Mouse (Mus musculus): ENCODE data around the gene Spint2. TPM values are rescaled to one million over a fixed set of nuclear protein-coding genes. Genes with fewer than 3 reads are reported as not detected.
A peak's percentile ranks its signal among the peaks of the same experiment; 100 is the strongest.
"Not testable (repeated sequence)": the region's sequence is repeated elsewhere in the genome, so short reads cannot be mapped to it uniquely, and the experiment has no call there.

Spint2 gene
- polyA plus RNA-seq, 1 experiment from 2014 or later = 239 TPM

GRCm38 (mm10) chr7:29230560-29230959 is 51.2 kb downstream of the Spint2 start:
- H3K27me3 ChIP-seq (ENCODE audit: control insufficient read depth, insufficient read depth, low read length) = peaks cover 19% of the 10 kb centered on the region
- H3K4me2 ChIP-seq (replicated peaks; ENCODE audit: low read depth, low read length) = no peak overlapping the region
- H3K36me3 ChIP-seq (ENCODE audit: control insufficient read depth, insufficient read depth, low read length) = no peaks in the 10 kb centered on the region
- 44% methylated on average over 3 of the region's 3 CpGs for WGBS
- ATAC-seq (ENCODE audit: low FRiP score, low TSS enrichment) = no peak
- no peak overlapping the region for H3K27ac ChIP-seq (ENCODE audit: low read depth, low read length)
- H3K4me1 ChIP-seq (ENCODE audit: control insufficient read depth, insufficient read depth, low read length) = peaks cover 11% of the 10 kb centered on the region; the same call in 1 of the 2 replicates
- H3K9ac ChIP-seq (ENCODE audit: low read depth, low read length) = no peak overlapping the region
- H3K4me3 ChIP-seq (ENCODE audit: low read length) = no peak overlapping the region
- no peaks in the 10 kb centered on the region for H3K9me3 ChIP-seq (ENCODE audit: control insufficient read depth, low read length)

- peaks cover 17% of the 10 kb centered on the region; the same call in 1 of the 2 replicates for H3K4me1 ChIP-seq (ENCODE audit: control insufficient read depth, insufficient read depth, low read length)
- 79% methylated on average over 4 of the region's 4 CpGs for WGBS
- no peak overlapping the region for H3K4me3 ChIP-seq (ENCODE audit: low read length)
- H3K9me3 ChIP-seq (ENCODE audit: control insufficient read depth, low read length) = no peaks in the 10 kb centered on the region
- H3K4me2 ChIP-seq (replicated peaks; ENCODE audit: low read depth, low read length) = no peak overlapping the region
- no peaks in the 10 kb centered on the region for H3K36me3 ChIP-seq (ENCODE audit: control insufficient read depth, insufficient read depth, low read length)
- H3K27ac ChIP-seq (ENCODE audit: low read depth, low read length) = no peak overlapping the region
- H3K27me3 ChIP-seq (ENCODE audit: control insufficient read depth, insufficient read depth, low read length) = peaks cover 18% of the 10 kb centered on the region
- no peak overlapping the region for H3K9ac ChIP-seq (ENCODE audit: low read depth, low read length)
- ATAC-seq (ENCODE audit: low FRiP score, low TSS enrichment) = no peak
These were observed 53.5 kb downstream of the Spint2 start for GRCm38 (mm10) chr7:29228202-29228601.

- WGBS = 74% methylated on average over 13 of the region's 13 CpGs
- Histone ChIP-seq H3K9me3 (ENCODE audit: control insufficient read depth, low read length) (peaks cover 3% of the 10 kb centered on the region; the same call in 1 of the 2 replicates), H3K36me3 (ENCODE audit: control insufficient read depth, insufficient read depth, low read length) (no peaks in the 10 kb centered on the region), H3K4me3 (ENCODE audit: low read length) (no peak overlapping the region), H3K4me1 (ENCODE audit: control insufficient read depth, insufficient read depth, low read length) (peaks cover 8% of the 10 kb centered on the region; the same call in 1 of the 2 replicates), H3K9ac (ENCODE audit: low read depth, low read length) (no peak overlapping the region), H3K4me2 (replicated peaks; ENCODE audit: low read depth, low read length) (peak overlapping the region; percentile 8; the same call in 1 of the 2 replicates), H3K27me3 (ENCODE audit: control insufficient read depth, insufficient read depth, low read length) (no peaks in the 10 kb centered on the region), H3K27ac (ENCODE audit: low read depth, low read length) (no peak overlapping the region)
- 0 out of 2 replicates have a peak, but pooled peaks have one; percentile 41 for ATAC-seq (ENCODE audit: low FRiP score, low TSS enrichment)
These were observed 56.2 kb downstream of the Spint2 start for GRCm38 (mm10) chr7:29225520-29225919.

DNA sequence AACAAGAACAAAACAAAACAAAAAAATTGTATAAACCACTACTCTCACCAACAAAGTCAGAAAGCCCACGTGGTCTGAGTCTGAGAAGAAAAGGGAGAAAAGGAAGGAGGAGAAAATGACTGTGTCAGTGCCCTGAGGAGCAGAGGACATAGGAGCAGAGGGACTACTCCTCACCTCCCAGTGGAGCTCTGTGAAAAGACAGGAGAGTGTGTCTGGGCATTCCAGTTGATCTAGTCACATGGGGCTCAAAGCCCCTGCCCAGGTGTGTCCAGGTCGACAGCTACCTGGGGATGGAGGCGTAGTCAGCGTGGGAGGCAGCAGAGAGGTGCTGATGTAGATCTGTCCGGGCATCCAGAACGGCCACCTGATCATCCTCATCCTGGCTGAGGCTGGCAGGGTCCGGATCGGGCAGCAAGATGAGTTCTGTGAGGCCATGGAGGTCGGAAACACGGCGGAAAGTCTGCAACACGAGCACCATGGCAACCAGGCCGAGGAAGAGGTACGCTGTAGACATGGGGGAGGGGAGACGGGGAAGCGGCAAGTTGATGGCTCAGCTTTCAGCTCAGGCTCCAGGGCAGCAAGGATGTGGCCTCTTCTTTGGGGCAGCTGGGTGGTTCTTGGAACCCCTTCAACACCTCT is 56.8 kb downstream of the Spint2 start:
- Histone ChIP-seq H3K4me3 (ENCODE audit: low read length) (no peak overlapping the region), H3K27ac (ENCODE audit: low read depth, low read length) (no peak overlapping the region), H3K9me3 (ENCODE audit: control insufficient read depth, low read length) (peaks cover 4% of the 10 kb centered on the region; the same call in 1 of the 2 replicates), H3K4me2 (replicated peaks; ENCODE audit: low read depth, low read length) (peak overlapping the region; percentile 8; the same call in 1 of the 2 replicates), H3K36me3 (ENCODE audit: control insufficient read depth, insufficient read depth, low read length) (no peaks in the 10 kb centered on the region), H3K4me1 (ENCODE audit: control insufficient read depth, insufficient read depth, low read length) (peaks cover 8% of the 10 kb centered on the region; the same call in 1 of the 2 replicates), H3K9ac (ENCODE audit: low read depth, low read length) (peak overlapping the region; percentile 7; the same call in 1 of the 2 replicates), H3K27me3 (ENCODE audit: control insufficient read depth, insufficient read depth, low read length) (no peaks in the 10 kb centered on the region)
- 7% methylated on average over 16 of the region's 16 CpGs for WGBS
- ATAC-seq (ENCODE audit: low FRiP score, low TSS enrichment) = peak; percentile 58

GRCm38 (mm10) chr7:29214846-29215245 is 66.9 kb downstream of the Spint2 start:
- H3K27ac ChIP-seq (ENCODE audit: low read depth, low read length) = no peak overlapping the region
- no peak for ATAC-seq (ENCODE audit: low FRiP score, low TSS enrichment)
- peaks cover 7% of the 10 kb centered on the region; the same call in 1 of the 2 replicates for H3K9me3 ChIP-seq (ENCODE audit: control insufficient read depth, low read length)

DNA sequence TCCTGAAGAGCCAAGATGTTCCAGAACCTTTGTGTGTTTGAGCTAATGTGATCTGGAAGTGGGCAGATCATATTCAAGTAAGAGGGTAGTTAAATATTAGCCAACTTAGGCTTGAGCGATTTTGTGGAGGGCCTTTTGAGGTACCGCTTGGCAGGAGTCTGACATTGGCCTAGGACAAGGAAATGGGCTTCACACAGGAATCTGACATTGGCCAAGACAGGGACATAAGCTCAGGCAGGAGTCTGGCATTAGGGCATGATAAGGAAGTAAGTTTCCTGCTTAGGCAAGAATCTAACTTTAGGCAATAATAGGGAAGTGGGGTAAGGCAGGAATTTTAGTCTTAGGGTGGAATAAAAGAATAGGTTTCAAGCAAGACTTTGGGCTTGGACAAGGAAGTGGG is 67.5 kb downstream of the Spint2 start:
- Histone ChIP-seq H3K9ac (ENCODE audit: low read depth, low read length) (no peak overlapping the region), H3K36me3 (ENCODE audit: control insufficient read depth, insufficient read depth, low read length) (no peaks in the 10 kb centered on the region), H3K27ac (ENCODE audit: low read depth, low read length) (no peak overlapping the region), H3K4me2 (replicated peaks; ENCODE audit: low read depth, low read length) (no peak overlapping the region), H3K27me3 (ENCODE audit: control insufficient read depth, insufficient read depth, low read length) (no peaks in the 10 kb centered on the region), H3K4me1 (ENCODE audit: control insufficient read depth, insufficient read depth, low read length) (no peaks in the 10 kb centered on the region), H3K4me3 (ENCODE audit: low read length) (no peak overlapping the region), H3K9me3 (ENCODE audit: control insufficient read depth, low read length) (peaks cover 3% of the 10 kb centered on the region; the same call in 1 of the 2 replicates)
- WGBS = 46% methylated on average over 2 of the region's 2 CpGs
- no peak for ATAC-seq (ENCODE audit: low FRiP score, low TSS enrichment)

More at GRCm38 (mm10) chr7:29214846-29215245, 66.9 kb downstream of the Spint2 start:
- Histone ChIP-seq H3K27me3 (ENCODE audit: control insufficient read depth, insufficient read depth, low read length) (no peaks in the 10 kb centered on the region), H3K4me1 (ENCODE audit: control insufficient read depth, insufficient read depth, low read length) (no peaks in the 10 kb centered on the region), H3K4me2 (replicated peaks; ENCODE audit: low read depth, low read length) (no peak overlapping the region), H3K4me3 (ENCODE audit: low read length) (no peak overlapping the region), H3K36me3 (ENCODE audit: control insufficient read depth, insufficient read depth, low read length) (no peaks in the 10 kb centered on the region), H3K9ac (ENCODE audit: low read depth, low read length) (no peak overlapping the region)
- 50% methylated on average over 15 of the region's 15 CpGs for WGBS

DNA sequence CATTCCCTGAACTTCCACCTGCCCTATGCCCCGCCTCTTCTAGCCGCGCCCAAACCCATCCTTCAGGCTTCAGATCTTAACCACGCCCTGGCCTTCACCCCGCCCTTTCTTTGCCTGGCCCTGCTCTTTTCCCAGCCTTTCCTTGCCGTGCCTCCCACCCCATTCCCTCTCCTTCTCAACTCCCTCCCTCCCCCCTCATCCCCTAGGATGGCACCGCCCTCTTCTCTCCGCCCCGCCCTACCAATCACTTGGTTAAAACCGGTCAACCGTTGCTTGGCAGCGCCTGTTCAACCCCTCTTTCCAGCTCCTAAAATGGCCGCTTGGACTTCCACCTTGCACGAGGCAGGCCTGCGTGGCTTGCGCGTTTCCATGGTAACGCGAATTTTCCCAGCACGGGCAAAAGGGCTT is 68.0 kb downstream of the Spint2 start, which contains the start of gene Catsperg1:
Gene Catsperg1, minus strand, starts transcription at position 361 of the 408 bp plus-strand sequence.
- peak within 1 kb of the TSS; percentile 31 for H3K4me2 ChIP-seq (replicated peaks; ENCODE audit: low read depth, low read length)
- no peaks in the 10 kb centered on the region for H3K4me1 ChIP-seq (ENCODE audit: control insufficient read depth, insufficient read depth, low read length)
- H3K27me3 ChIP-seq (ENCODE audit: control insufficient read depth, insufficient read depth, low read length) = no peaks in the 10 kb centered on the region
- H3K27ac ChIP-seq (ENCODE audit: low read depth, low read length) = no peak within 1 kb of the TSS
- no peak within 1 kb of the TSS; the same call in 1 of the 2 replicates for H3K4me3 ChIP-seq (ENCODE audit: low read length)
- H3K9ac ChIP-seq (ENCODE audit: low read depth, low read length) = no peak within 1 kb of the TSS
- peaks cover 3% of the 10 kb centered on the region; the same call in 1 of the 2 replicates for H3K9me3 ChIP-seq (ENCODE audit: control insufficient read depth, low read length)
- peak; percentile 75 for ATAC-seq (ENCODE audit: low FRiP score, low TSS enrichment)
- 3% methylated on average over 20 of the region's 20 CpGs for WGBS
- H3K36me3 ChIP-seq (ENCODE audit: control insufficient read depth, insufficient read depth, low read length) = no peaks in the 10 kb centered on the region

- H3K4me3 ChIP-seq (ENCODE audit: low read length) = peak overlapping the region; percentile 2; the same call in 1 of the 2 replicates
- not testable (repeated sequence) for ATAC-seq (ENCODE audit: low FRiP score, low TSS enrichment)
- WGBS = 16% methylated on average over 40 of the region's 40 CpGs
These were observed 68.7 kb downstream of the Spint2 start for GRCm38 (mm10) chr7:29212775-29213560.

More at GRCm38 (mm10) chr7:29212775-29213560, 68.7 kb downstream of the Spint2 start:
- not testable (repeated sequence) for H3K27me3 ChIP-seq (ENCODE audit: control insufficient read depth, insufficient read depth, low read length); H3K4me1 ChIP-seq (ENCODE audit: control insufficient read depth, insufficient read depth, low read length); H3K9me3 ChIP-seq (ENCODE audit: control insufficient read depth, low read length); H3K27ac ChIP-seq (ENCODE audit: low read depth, low read length); H3K36me3 ChIP-seq (ENCODE audit: control insufficient read depth, insufficient read depth, low read length); H3K9ac ChIP-seq (ENCODE audit: low read depth, low read length)
- peak overlapping the region; percentile 31 for H3K4me2 ChIP-seq (replicated peaks; ENCODE audit: low read depth, low read length)
